Mouse (Mus musculus) heart, postnatal 0 days (tissue): ENCODE measurements around the gene Tor1a.

Source experiments
- CTCF ChIP-seq: IDR thresholded peaks from 2 replicates; pipeline ENCODE4 v1.5.1; 2016; ENCODE audit warnings: antibody characterized with exemption, control low read depth, low read depth
- EP300 ChIP-seq: IDR thresholded peaks from 2 replicates; pipeline ENCODE4 v1.6.1; 2016; ENCODE audit warnings: antibody characterized with exemption, low read depth

GRCm38 (mm10) chr2:30966826-30967225 lies 907 bp downstream of the Tor1a start:
- TF ChIP-seq CTCF = no peak
- TF ChIP-seq EP300 = no peak
